Mouse (Mus musculus): ENCODE results near the gene 2900011O08Rik.

Gene 2900011O08Rik

GRCm38 (mm10) chr16:14068701-14069100 lies 82.3 kb downstream of the 2900011O08Rik start:
- 83% methylated on average over 2 of the region's 2 CpGs for WGBS

GRCm38 (mm10) chr16:14070471-14071169 lies 84.2 kb downstream of the 2900011O08Rik start:
- WGBS = 49% methylated on average over 5 of the region's 5 CpGs

- 40% methylated on average over 2 of the region's 2 CpGs for WGBS
Observed at GRCm38 (mm10) chr16:14082925-14083324, 96.5 kb downstream of the 2900011O08Rik start.

GRCm38 (mm10) chr16:14088249-14088648 lies 101.8 kb downstream of the 2900011O08Rik start:
- WGBS = 84% methylated on average over 3 of the region's 3 CpGs

GRCm38 (mm10) chr16:14089296-14089695 lies 102.9 kb downstream of the 2900011O08Rik start:
- 90% methylated on average over 3 of the region's 3 CpGs for WGBS

- 90% methylated on average over 2 of the region's 2 CpGs for WGBS
Observed at GRCm38 (mm10) chr16:14091771-14092170, 105.4 kb downstream of the 2900011O08Rik start.

GRCm38 (mm10) chr16:14105891-14106290 lies 119.5 kb downstream of the 2900011O08Rik start:
- WGBS = 49% methylated on average over 6 of the region's 6 CpGs

GRCm38 (mm10) chr16:14109651-14110230 lies 123.3 kb downstream of the 2900011O08Rik start:
- WGBS = 70% methylated on average over 3 of the region's 3 CpGs

- 77% methylated on average over 2 of the region's 2 CpGs for WGBS
Observed at GRCm38 (mm10) chr16:14110922-14111321, 124.5 kb downstream of the 2900011O08Rik start.

- 46% methylated on average over 2 of the region's 2 CpGs for WGBS
Observed at GRCm38 (mm10) chr16:14112133-14112532, 125.7 kb downstream of the 2900011O08Rik start.

- WGBS = 83% methylated on average over 3 of the region's 3 CpGs
Observed at GRCm38 (mm10) chr16:14112742-14113141, 126.3 kb downstream of the 2900011O08Rik start.

- 62% methylated on average over 2 of the region's 2 CpGs for WGBS
Observed at GRCm38 (mm10) chr16:14117299-14117698, 130.9 kb downstream of the 2900011O08Rik start.

- WGBS = 92% methylated on average over 5 of the region's 5 CpGs
Observed at GRCm38 (mm10) chr16:14120941-14121340, 134.5 kb downstream of the 2900011O08Rik start.

- 75% methylated on average over 7 of the region's 7 CpGs for WGBS
Observed at GRCm38 (mm10) chr16:14121563-14121962, 135.2 kb downstream of the 2900011O08Rik start.

- 55% methylated on average over 2 of the region's 2 CpGs for WGBS
Observed at GRCm38 (mm10) chr16:14123901-14124300, 137.5 kb downstream of the 2900011O08Rik start.

GRCm38 (mm10) chr16:14124709-14125108 lies 138.3 kb downstream of the 2900011O08Rik start:
- WGBS = 98% methylated on average over 7 of the region's 7 CpGs

- 90% methylated on average over 1 of the region's 1 CpGs for WGBS
Observed at GRCm38 (mm10) chr16:14125253-14125652, 138.8 kb downstream of the 2900011O08Rik start.

GRCm38 (mm10) chr16:14130796-14131195 lies 144.4 kb downstream of the 2900011O08Rik start:
- 85% methylated on average over 7 of the region's 7 CpGs for WGBS

GRCm38 (mm10) chr16:14131376-14131775 lies 145.0 kb downstream of the 2900011O08Rik start:
- 77% methylated on average over 3 of the region's 3 CpGs for WGBS

- WGBS = 75% methylated on average over 5 of the region's 5 CpGs
Observed at GRCm38 (mm10) chr16:14131838-14132237, 145.4 kb downstream of the 2900011O08Rik start.

GRCm38 (mm10) chr16:14135014-14135413 lies 148.6 kb downstream of the 2900011O08Rik start:
- whole genome bisulfite sequencing = 54% methylated on average over 2 of the region's 2 CpGs

- 45% methylated on average over 1 of the region's 1 CpGs for WGBS
Observed at GRCm38 (mm10) chr16:14137976-14138561, 151.7 kb downstream of the 2900011O08Rik start.

- WGBS = 85% methylated on average over 3 of the region's 3 CpGs
Observed at GRCm38 (mm10) chr16:14143298-14143697, 156.9 kb downstream of the 2900011O08Rik start.
